Mouse (Mus musculus) liver, embryonic 12.5 days (tissue): ENCODE measurements at regions not wholly inside any gene's neighbourhood (a gene's known extent, or its start where the extent isn't known, plus 50 kb on each side); places are given as distances from the start of the nearest gene placed in this dataset.

ENCODE experiments used
- ATAC-seq: fragments of 200-750 bp; cut with Nextera tagmentation; 2 replicates; pipeline ENCODE4 v1.8.0; 2017; ENCODE audit warnings: moderate number of reproducible peaks, mild to moderate bottlenecking, moderate library complexity
- H3K27ac ChIP-seq: fragments of 300-500 bp; sonication (generic); 2 replicates; pipeline ENCODE4 v1.5.1; 2016; ENCODE audit warnings: mild to moderate bottlenecking
- H3K27me3 ChIP-seq: fragments of 300-500 bp; sonication (generic); replicated peaks from 2 replicates; pipeline ENCODE4 v1.6.1; 2016; ENCODE audit warnings: mild to moderate bottlenecking, moderate library complexity
- H3K36me3 ChIP-seq: fragments of 300-500 bp; sonication (generic); 2 replicates; pipeline ENCODE4 v1.6.1; 2016; ENCODE audit warnings: mild to moderate bottlenecking, moderate library complexity
- H3K4me1 ChIP-seq: fragments of 300-500 bp; sonication (generic); 2 replicates; pipeline ENCODE4 v1.6.1; 2016
- H3K4me2 ChIP-seq: fragments of 300-500 bp; sonication (generic); 2 replicates; pipeline ENCODE4 v1.6.1; 2016; ENCODE audit warnings: mild to moderate bottlenecking, moderate library complexity
- H3K4me3 ChIP-seq: fragments of 300-500 bp; sonication (generic); 2 replicates; pipeline ENCODE4 v1.5.1; 2016; ENCODE audit warnings: mild to moderate bottlenecking, moderate library complexity
- H3K9ac ChIP-seq: fragments of 300-500 bp; sonication (generic); 2 replicates; pipeline ENCODE4 v1.6.1; 2016; ENCODE audit warnings: mild to moderate bottlenecking, moderate library complexity
- H3K9me3 ChIP-seq: fragments of 300-500 bp; sonication (generic); replicated peaks from 2 replicates; pipeline ENCODE4 v1.6.1; 2016; ENCODE audit warnings: mild to moderate bottlenecking, moderate library complexity
- WGBS: fragments of 180-500 bp; shearing (Covaris S2); methylation state at CpG from one replicate; pipeline ENCODE4 v1.1.7; 2016; ENCODE audit not compliant: insufficient replicate concordance; 5-methylcytosine and 5-hydroxymethylcytosine counted together

GRCm38 (mm10) chr13:71532796-71533351 is 430.6 kb downstream of the Irx1 start:
- ATAC-seq, result no peak

GRCm38 (mm10) chr13:71529397-71530122 is 434.0 kb downstream of the Irx1 start:
- 52% methylated on average over 14 of the region's 14 CpGs for WGBS
- H3K27me3 ChIP-seq, result no peaks in the 10 kb centered on the region
- no peaks in the 10 kb centered on the region for H3K4me1 ChIP-seq
- H3K9me3 ChIP-seq, result no peaks in the 10 kb centered on the region
- no peak overlapping the region for H3K9ac ChIP-seq
- H3K4me2 ChIP-seq, result no peak overlapping the region
- no peak overlapping the region for H3K27ac ChIP-seq
- H3K4me3 ChIP-seq, result no peak overlapping the region
- no peak for ATAC-seq
- H3K36me3 ChIP-seq, result no peaks in the 10 kb centered on the region

More at GRCm38 (mm10) chr13:71532796-71533351, 430.6 kb downstream of the Irx1 start:
- H3K4me1 ChIP-seq, result no peaks in the 10 kb centered on the region
- H3K27me3 ChIP-seq, result no peaks in the 10 kb centered on the region
- H3K27ac ChIP-seq, result no peak overlapping the region
- no peak overlapping the region for H3K4me2 ChIP-seq
- H3K9ac ChIP-seq, result no peak overlapping the region
- H3K9me3 ChIP-seq, result no peaks in the 10 kb centered on the region
- H3K36me3 ChIP-seq, result no peaks in the 10 kb centered on the region
- H3K4me3 ChIP-seq, result no peak overlapping the region
- WGBS, result 67% methylated on average over 7 of the region's 7 CpGs

- no peak overlapping the region for H3K4me3 ChIP-seq
- no peaks in the 10 kb centered on the region for H3K9me3 ChIP-seq
- no peak overlapping the region for H3K4me2 ChIP-seq
- ATAC-seq, result no peak
- H3K4me1 ChIP-seq, result no peaks in the 10 kb centered on the region
- H3K9ac ChIP-seq, result no peak overlapping the region
- H3K27me3 ChIP-seq, result no peaks in the 10 kb centered on the region
- no peaks in the 10 kb centered on the region for H3K36me3 ChIP-seq
- 50% methylated on average over 1 of the region's 1 CpGs for WGBS
- no peak overlapping the region for H3K27ac ChIP-seq
Observed at GRCm38 (mm10) chr13:71517776-71518175, 445.7 kb downstream of the Irx1 start.

- Histone ChIP-seq H3K4me2 (no peak overlapping the region), H3K36me3 (no peaks in the 10 kb centered on the region), H3K4me3 (no peak overlapping the region), H3K27ac (no peak overlapping the region), H3K9ac (no peak overlapping the region), H3K27me3 (no peaks in the 10 kb centered on the region; the same call in 1 of the 2 replicates), H3K4me1 (no peaks in the 10 kb centered on the region), H3K9me3 (no peaks in the 10 kb centered on the region)
- WGBS, result 53% methylated on average over 6 of the region's 6 CpGs
- no peak for ATAC-seq
Observed at GRCm38 (mm10) chr13:71513204-71513603, 450.3 kb downstream of the Irx1 start.

GRCm38 (mm10) chr13:71507956-71508401 is 455.5 kb downstream of the Irx1 start:
- H3K4me1 ChIP-seq, result no peaks in the 10 kb centered on the region
- H3K9ac ChIP-seq, result no peak overlapping the region
- ATAC-seq, result no peak
- H3K4me2 ChIP-seq, result no peak overlapping the region
- H3K4me3 ChIP-seq, result no peak overlapping the region
- no peaks in the 10 kb centered on the region for H3K9me3 ChIP-seq
- WGBS, result 24% methylated on average over 9 of the region's 9 CpGs
- no peaks in the 10 kb centered on the region for H3K36me3 ChIP-seq
- no peak overlapping the region for H3K27ac ChIP-seq
- no peaks in the 10 kb centered on the region; the same call in 1 of the 2 replicates for H3K27me3 ChIP-seq

GRCm38 (mm10) chr13:71507421-71507931 is 456.0 kb downstream of the Irx1 start:
- no peak overlapping the region for H3K4me3 ChIP-seq
- no peak overlapping the region for H3K27ac ChIP-seq
- H3K36me3 ChIP-seq, result no peaks in the 10 kb centered on the region
- no peak overlapping the region for H3K9ac ChIP-seq
- H3K27me3 ChIP-seq, result no peaks in the 10 kb centered on the region; the same call in 1 of the 2 replicates
- no peaks in the 10 kb centered on the region for H3K9me3 ChIP-seq
- no peak overlapping the region for H3K4me2 ChIP-seq
- WGBS, result 19% methylated on average over 10 of the region's 10 CpGs
- H3K4me1 ChIP-seq, result no peaks in the 10 kb centered on the region
- no peak for ATAC-seq

- Histone ChIP-seq H3K9me3 (no peaks in the 10 kb centered on the region), H3K27me3 (no peaks in the 10 kb centered on the region; the same call in 1 of the 2 replicates), H3K36me3 (no peaks in the 10 kb centered on the region), H3K9ac (no peak overlapping the region), H3K4me3 (no peak overlapping the region), H3K4me1 (no peaks in the 10 kb centered on the region), H3K4me2 (no peak overlapping the region), H3K27ac (no peak overlapping the region)
- WGBS, result 20% methylated on average over 7 of the region's 7 CpGs
- ATAC-seq, result no peak
Observed at GRCm38 (mm10) chr13:71506777-71507176, 456.7 kb downstream of the Irx1 start.

- no peaks in the 10 kb centered on the region for H3K36me3 ChIP-seq
- no peak overlapping the region for H3K9ac ChIP-seq
- H3K4me3 ChIP-seq, result no peak overlapping the region
- H3K27ac ChIP-seq, result no peak overlapping the region
- no peaks in the 10 kb centered on the region for H3K27me3 ChIP-seq
- ATAC-seq, result no peak
- no peak overlapping the region for H3K4me2 ChIP-seq
- no peaks in the 10 kb centered on the region for H3K9me3 ChIP-seq
- H3K4me1 ChIP-seq, result no peaks in the 10 kb centered on the region
- 63% methylated on average over 6 of the region's 6 CpGs for WGBS
Observed at GRCm38 (mm10) chr13:71489773-71490172, 473.8 kb downstream of the Irx1 start.

GRCm38 (mm10) chr13:71481205-71481604 is 482.3 kb downstream of the Irx1 start:
- Histone ChIP-seq H3K27me3 (no peaks in the 10 kb centered on the region), H3K36me3 (no peaks in the 10 kb centered on the region), H3K4me2 (no peak overlapping the region), H3K4me3 (no peak overlapping the region), H3K9ac (no peak overlapping the region), H3K27ac (no peak overlapping the region), H3K4me1 (no peaks in the 10 kb centered on the region), H3K9me3 (no peaks in the 10 kb centered on the region)
- ATAC-seq, result no peak

- Histone ChIP-seq H3K27ac (no peak overlapping the region), H3K9me3 (no peaks in the 10 kb centered on the region), H3K4me2 (no peak overlapping the region), H3K4me3 (no peak overlapping the region), H3K9ac (no peak overlapping the region), H3K4me1 (no peaks in the 10 kb centered on the region), H3K36me3 (no peaks in the 10 kb centered on the region), H3K27me3 (peaks cover 3% of the 10 kb centered on the region; the same call in 1 of the 2 replicates)
- ATAC-seq, result no peak
- WGBS, result 54% methylated on average over 3 of the region's 3 CpGs
Observed at GRCm38 (mm10) chr13:71461552-71461951, 502.0 kb downstream of the Irx1 start.

- Histone ChIP-seq H3K4me2 (no peak overlapping the region), H3K27me3 (peaks cover 3% of the 10 kb centered on the region; the same call in 1 of the 2 replicates), H3K27ac (no peak overlapping the region), H3K4me3 (no peak overlapping the region), H3K9ac (no peak overlapping the region), H3K9me3 (no peaks in the 10 kb centered on the region), H3K36me3 (no peaks in the 10 kb centered on the region), H3K4me1 (no peaks in the 10 kb centered on the region)
- WGBS, result 53% methylated on average over 2 of the region's 2 CpGs
- no peak for ATAC-seq
Observed at GRCm38 (mm10) chr13:71460607-71461006, 502.9 kb downstream of the Irx1 start.

- peaks cover 3% of the 10 kb centered on the region; the same call in 1 of the 2 replicates for H3K27me3 ChIP-seq
- 70% methylated on average over 9 of the region's 9 CpGs for WGBS
- ATAC-seq, result no peak
- no peak overlapping the region for H3K9ac ChIP-seq
- no peaks in the 10 kb centered on the region for H3K9me3 ChIP-seq
- H3K4me1 ChIP-seq, result no peaks in the 10 kb centered on the region
- H3K36me3 ChIP-seq, result no peaks in the 10 kb centered on the region
- H3K4me2 ChIP-seq, result no peak overlapping the region
- H3K4me3 ChIP-seq, result no peak overlapping the region
- H3K27ac ChIP-seq, result no peak overlapping the region
Observed at GRCm38 (mm10) chr13:71460097-71460496, 503.4 kb downstream of the Irx1 start.
